Mouse (Mus musculus) cerebellum, adult 2 months (tissue): ENCODE results near the gene Irf3. TPM values are rescaled to one million over a fixed set of nuclear protein-coding genes. Genes with fewer than 3 reads are reported as not detected.

Experiments used
- DNase-seq, 2 experiments: peaks; one replicate each; pipeline ENCODE4 v3.0.0; 2021
- H3K27ac ChIP-seq: fragments of 200-500 bp; 2 replicates; pipeline ENCODE4 v1.5.1; 2012; ENCODE audit warnings: low read length, control low read depth, inconsistent platforms; ENCODE audit not compliant: insufficient read depth
- H3K27me3 ChIP-seq: fragments of 200-500 bp; 2 replicates; pipeline ENCODE4 v1.6.1; 2012; ENCODE audit warnings: inconsistent platforms, mild to moderate bottlenecking, low read length, moderate library complexity; ENCODE audit not compliant: control insufficient read depth, insufficient read depth
- H3K4me1 ChIP-seq: fragments of 200-500 bp; 2 replicates; pipeline ENCODE4 v1.6.1; 2011; ENCODE audit warnings: low read length; ENCODE audit not compliant: control insufficient read depth, insufficient read depth
- H3K4me3 ChIP-seq: fragments of 200-500 bp; replicated peaks from 2 replicates; pipeline ENCODE3; 2011; ENCODE audit warnings: mild to moderate bottlenecking, low read depth, low read length, control low read depth; ENCODE audit not compliant: insufficient read depth
- CTCF ChIP-seq: fragments of 200-500 bp; IDR thresholded peaks from 2 replicates; pipeline ENCODE4 v1.5.1; 2011; ENCODE audit warnings: low read depth, mild to moderate bottlenecking, control low read depth, low read length, moderate library complexity, borderline replicate concordance; ENCODE audit not compliant: insufficient read depth
- POLR2A ChIP-seq: fragments of 200-500 bp; IDR thresholded peaks from 2 replicates; pipeline ENCODE4 v1.6.1; 2011; ENCODE audit warnings: low read length, control low read depth, borderline replicate concordance; ENCODE audit not compliant: insufficient read depth
- WGBS: fragments of 180-500 bp; shearing (Covaris S2); methylation state at CpG from one replicate; pipeline ENCODE4 v1.1.7; 2018; 5-methylcytosine and 5-hydroxymethylcytosine counted together
- polyA plus RNA-seq: library from polyadenylated mRNA; depleted of rRNA; stranded (reverse); fragments of >200 nt; gene quantifications from 2 replicates; pipeline ENCODE4 v1.2.3, GENCODE M21; 2012; rRNA removed

Irf3 gene
- polyA plus RNA-seq, 1 experiment = 126 TPM

- no peak overlapping the region for H3K27ac ChIP-seq
- DNase-seq = no peak
- H3K27me3 ChIP-seq = no peaks in the 10 kb centered on the region
- peak overlapping the region; percentile 70 for H3K4me3 ChIP-seq
- 4% methylated on average over 13 of the region's 13 CpGs for WGBS
- H3K4me1 ChIP-seq = peaks cover 9% of the 10 kb centered on the region
- TF ChIP-seq POLR2A (no peak), CTCF (no peak)
These were observed 54.1 kb downstream of the Irf3 start for GRCm38 (mm10) chr7:45051601-45051974.

Other genes with a start within 250 kb of the Irf3 start
- 37.4 and 39.1 TPM in 2 replicates for gene Vrk3, start 249.2 kb upstream of the Irf3 start, polyA plus RNA-seq
- gene Zfp473, start 246.6 kb upstream of the Irf3 start, polyA plus RNA-seq = 0.71 and 0.79 TPM in 2 replicates
- gene Nup62, start 181.6 kb upstream of the Irf3 start, polyA plus RNA-seq = 28.9 and 29.4 TPM in 2 replicates
- gene Il4i1, start 181.3 kb upstream of the Irf3 start, polyA plus RNA-seq = 1.4 and 1.9 TPM in 2 replicates
- gene Atf5, start 181.0 kb upstream of the Irf3 start, polyA plus RNA-seq = 19.6 and 23.8 TPM in 2 replicates
- gene Akt1s1, start 148.7 kb upstream of the Irf3 start, polyA plus RNA-seq = 78.3 and 83.6 TPM in 2 replicates
- gene Tbc1d17, start 148.6 kb upstream of the Irf3 start, polyA plus RNA-seq = 119 and 123 TPM in 2 replicates
- 38.3 and 46.7 TPM in 2 replicates for gene Pnkp, start 140.5 kb upstream of the Irf3 start, polyA plus RNA-seq
- 355 and 364 TPM in 2 replicates for gene Ptov1, start 127.9 kb upstream of the Irf3 start, polyA plus RNA-seq
- 105 and 117 TPM in 2 replicates for gene Med25, start 104.9 kb upstream of the Irf3 start, polyA plus RNA-seq
- gene Fuz, start 101.6 kb upstream of the Irf3 start, polyA plus RNA-seq = 29.0 and 31.9 TPM in 2 replicates
- gene Ap2a1, start 68.2 kb upstream of the Irf3 start, polyA plus RNA-seq = 216 and 229 TPM in 2 replicates
- gene Tsks, start 54.4 kb upstream of the Irf3 start, polyA plus RNA-seq = 0.16 and 0.40 TPM in 2 replicates
- 129 and 137 TPM in 2 replicates for gene Cpt1c, start 22.8 kb upstream of the Irf3 start, polyA plus RNA-seq
- gene Prmt1, start 11.1 kb upstream of the Irf3 start, polyA plus RNA-seq = 225 and 227 TPM in 2 replicates
- 6.0 and 6.4 TPM in 2 replicates for gene Bcl2l12, start 1.1 kb downstream of the Irf3 start, polyA plus RNA-seq
- 115 and 120 TPM in 2 replicates for gene Scaf1, start 18.7 kb downstream of the Irf3 start, polyA plus RNA-seq
- 29.7 and 29.9 TPM in 2 replicates for gene Rras, start 20.3 kb downstream of the Irf3 start, polyA plus RNA-seq
- 22.6 and 23.3 TPM in 2 replicates for gene Prr12, start 55.2 kb downstream of the Irf3 start, polyA plus RNA-seq
- gene Nosip, start 64.8 kb downstream of the Irf3 start, polyA plus RNA-seq = 106 and 112 TPM in 2 replicates
- gene Prrg2, start 65.0 kb downstream of the Irf3 start, polyA plus RNA-seq = 23.3 and 23.7 TPM in 2 replicates
- 7.6 and 8.6 TPM in 2 replicates for gene Rcn3, start 94.6 kb downstream of the Irf3 start, polyA plus RNA-seq
- 32.1 and 33.7 TPM in 2 replicates for gene Fcgrt, start 106.2 kb downstream of the Irf3 start, polyA plus RNA-seq
- gene Rps11, start 126.8 kb downstream of the Irf3 start, polyA plus RNA-seq = 392 and 433 TPM in 2 replicates
- 1,090 and 1,228 TPM in 2 replicates for gene Rpl13a, start 131.1 kb downstream of the Irf3 start, polyA plus RNA-seq
- gene Gm45713, start 138.6 kb downstream of the Irf3 start, polyA plus RNA-seq = 0.16 TPM in 1 of 2 replicates, not detected in the other
- 24.4 and 28.4 TPM in 2 replicates for gene Flt3l, start 138.8 kb downstream of the Irf3 start, polyA plus RNA-seq
- gene Pih1d1, start 156.7 kb downstream of the Irf3 start, polyA plus RNA-seq = 52.3 and 53.1 TPM in 2 replicates
- gene Aldh16a1, start 156.9 kb downstream of the Irf3 start, polyA plus RNA-seq = 17.2 and 18.0 TPM in 2 replicates
- 397 and 476 TPM in 2 replicates for gene Slc17a7, start 166.3 kb downstream of the Irf3 start, polyA plus RNA-seq
- 0.54 and 0.57 TPM in 2 replicates for gene Gfy, start 181.9 kb downstream of the Irf3 start, polyA plus RNA-seq
- gene Pth2, start 183.3 kb downstream of the Irf3 start, polyA plus RNA-seq = not detected in 2 replicates
- gene Ccdc155, start 207.2 kb downstream of the Irf3 start, polyA plus RNA-seq = 1.9 and 2.4 TPM in 2 replicates
- 0.36 and 0.51 TPM in 2 replicates for gene Dkkl1, start 214.5 kb downstream of the Irf3 start, polyA plus RNA-seq
- 4.7 and 5.0 TPM in 2 replicates for gene Tead2, start 218.1 kb downstream of the Irf3 start, polyA plus RNA-seq
- 3.1 and 4.3 TPM in 2 replicates for gene Cd37, start 241.5 kb downstream of the Irf3 start, polyA plus RNA-seq
- gene Slc6a16, start 243.4 kb downstream of the Irf3 start, polyA plus RNA-seq = 2.6 and 3.1 TPM in 2 replicates